Mouse (Mus musculus) gastrocnemius, adult 18-20 months (tissue): ENCODE measurements around the gene Nom1. TPM values are rescaled to one million over a fixed set of nuclear protein-coding genes. Genes with fewer than 3 reads are reported as not detected.

Source experiments
- total RNA-seq, 2 experiments: library from RNA; stranded (reverse); gene quantifications; 2 replicates each; pipeline ENCODE4 v1.2.3; 2021

The Nom1 gene
- total RNA-seq, 2 experiments from 2014 or later: 10.8 to 11.7 TPM

Other genes starting within 250 kb of the Nom1 start
- under 1 TPM; 0.85 to 0.94 TPM for gene Rnf32, start 238.7 kb upstream of the Nom1 start, total RNA-seq
- gene Lmbr1, start 56.3 kb upstream of the Nom1 start, total RNA-seq: 10 to 100 TPM; 10.5 to 12.1 TPM
- not detected for gene Mnx1, start 43.8 kb downstream of the Nom1 start, total RNA-seq
- gene Ube3c, start 134.6 kb downstream of the Nom1 start, total RNA-seq: 10 to 100 TPM; 34.5 to 36.5 TPM